12 mouse cellular contexts compared by ENCODE assay signal in genomic region chr12:35993583-35993982, GRCm38 (mm10). TPM values are rescaled to one million over a fixed set of nuclear protein-coding genes. Genes with fewer than 3 reads are reported as not detected.
"Had no signal": no experiment of that assay in that cellular context is flagged by ENCODE, and none has a peak within 500 bp of the region (broad histone marks: within the 10 kb centered on the region; RNA-seq: fewer than 3 reads in every experiment).

No protein-coding gene starts in this region.

- H3K27ac ChIP-seq: kidney, embryonic 15.5 days; limb, embryonic 10.5 days; liver, embryonic 12.5 days; midbrain, embryonic 10.5 days had no signal

- ATAC-seq: liver, embryonic 12.5 days had no signal

- H3K36me3 ChIP-seq: kidney, embryonic 15.5 days; limb, embryonic 10.5 days; liver, embryonic 12.5 days; midbrain, embryonic 10.5 days; neural tube, embryonic 15.5 days had no signal

- H3K9me3 ChIP-seq: kidney, embryonic 15.5 days; limb, embryonic 10.5 days; liver, embryonic 12.5 days; midbrain, embryonic 10.5 days; neural tube, embryonic 15.5 days had no signal

- H3K4me3 ChIP-seq: kidney, embryonic 15.5 days; limb, embryonic 10.5 days; liver, embryonic 12.5 days; midbrain, embryonic 10.5 days; neural tube, embryonic 15.5 days had no signal

- H3K9ac ChIP-seq: kidney, embryonic 15.5 days; liver, embryonic 12.5 days; lung, embryonic 14.5 days; neural tube, embryonic 15.5 days had no signal

- H3K4me2 ChIP-seq: liver, embryonic 12.5 days; lung, embryonic 14.5 days; neural tube, embryonic 15.5 days had no signal

- DNase-seq: kidney, adult 2 months; kidney, postnatal 14 days; lung, embryonic 14.5 days; lung, postnatal 10 days; lung, postnatal 4 days; thymus, adult 18-20 months; thymus, postnatal 25 days had no signal

- H3K4me1 ChIP-seq: liver, embryonic 12.5 days had no signal

- H3K27me3 ChIP-seq: kidney, embryonic 15.5 days; liver, embryonic 12.5 days; neural tube, embryonic 15.5 days had no signal

RNA-seq across cellular contexts. Expression of gene Agr2, which starts 0.9 kb away (rescaled TPM):
- polyA plus RNA-seq: kidney, adult 2 months; limb, embryonic 10.5 days; liver, embryonic 12.5 days; midbrain, embryonic 10.5 days; neural tube, embryonic 15.5 days had no signal
